Mouse (Mus musculus) T-helper 1 cell (primary cell): ENCODE data around the gene Kcnj14.

Experiments
- in situ Hi-C: fragments of 300-600 bp; cut with MboI, MseI; formaldehyde crosslinking; loops from one replicate; pipeline ENCODE4 v1.15.1; 2025; ENCODE audit warnings: high pct_unique_total_duplicates

The Kcnj14 gene

DNA sequence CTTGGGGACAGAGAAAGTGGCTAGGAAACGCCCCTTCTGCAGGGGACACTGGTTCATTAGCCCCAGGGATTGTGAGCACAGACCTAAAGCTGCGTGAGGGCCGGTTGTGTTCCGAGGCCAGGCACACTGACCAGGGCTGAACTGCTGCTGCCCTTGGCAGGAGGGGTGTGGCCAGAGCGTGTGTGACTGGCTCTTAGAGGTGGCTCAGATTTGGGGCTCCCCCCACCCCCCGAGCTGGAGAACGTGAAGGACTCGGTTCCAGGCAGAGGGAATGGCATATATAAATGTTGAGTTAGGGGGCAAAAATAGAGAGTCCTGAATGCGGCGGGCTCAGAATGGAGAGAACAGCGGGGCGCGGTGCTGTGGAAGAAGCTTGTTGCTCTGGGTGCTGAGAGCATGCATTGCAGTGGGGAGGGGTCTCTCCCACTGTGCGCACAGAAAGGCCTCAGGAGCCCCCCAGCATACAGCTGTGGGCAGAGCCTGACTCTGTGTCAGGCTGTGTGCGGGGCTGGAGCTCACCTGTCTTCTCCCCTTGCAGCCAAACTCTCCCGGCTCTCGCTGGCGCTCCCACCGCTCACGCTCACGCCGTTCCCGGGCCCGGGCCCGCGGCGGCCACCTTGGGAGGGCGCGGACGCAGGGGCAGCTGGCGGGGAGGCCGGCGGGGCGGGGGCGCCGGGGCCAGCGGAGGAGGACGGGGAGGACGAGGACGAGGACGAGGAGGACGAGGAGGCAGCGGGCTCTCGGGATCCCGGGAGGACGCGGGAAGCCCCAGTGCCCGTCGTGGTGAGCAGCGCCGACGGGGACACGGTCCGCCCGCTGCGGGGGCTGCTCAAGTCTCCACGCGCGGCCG lies 26.7 kb downstream of the Kcnj14 start:
- in situ Hi-C loops, result no loop called here

DNA sequence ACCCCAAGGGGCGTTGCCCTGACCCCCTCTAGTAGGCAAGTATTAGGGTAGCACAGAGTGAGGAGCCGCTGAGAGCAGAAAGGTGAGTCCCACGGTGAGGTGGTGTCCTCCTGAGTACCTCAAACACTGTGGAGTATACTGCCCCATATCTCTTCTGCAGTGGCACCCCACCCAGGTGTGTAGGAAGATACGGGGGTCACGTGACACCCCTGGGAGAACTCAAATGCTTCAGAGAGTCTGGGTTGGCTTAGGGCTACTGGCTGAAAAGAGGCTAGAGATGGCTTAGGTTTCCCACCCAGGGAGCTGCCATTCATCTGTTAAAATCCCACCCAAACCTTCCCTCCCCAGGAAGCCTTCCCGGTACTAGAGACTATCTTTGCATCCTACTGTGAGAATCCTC lies 27.6 kb downstream of the Kcnj14 start:
- in situ Hi-C loops, result no loop called here

DNA sequence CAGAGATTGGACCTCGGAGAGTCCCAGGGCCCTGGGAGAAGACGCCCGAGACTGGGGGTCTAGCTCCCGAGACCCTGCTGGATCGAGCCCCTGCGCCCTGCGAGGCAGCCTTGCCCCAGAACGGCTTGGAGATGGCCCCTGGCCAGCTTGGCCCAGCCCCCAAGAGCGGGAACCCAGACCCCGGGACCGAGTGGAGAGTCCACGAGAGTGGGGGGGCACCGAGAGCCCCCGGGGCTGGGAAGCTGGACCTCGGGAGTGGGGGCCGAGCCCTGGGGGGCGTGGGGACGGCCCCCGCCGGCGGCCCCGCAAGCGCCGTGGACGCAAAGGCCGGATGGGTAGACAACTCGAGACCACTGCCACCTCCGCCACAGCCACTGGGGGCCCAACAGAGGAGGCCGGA lies 29.6 kb downstream of the Kcnj14 start:
- in situ Hi-C loops, result loop anchor here (5.0 kb wide), 1 partner anchor 428 kb away; the partner anchor contains the start of gene Ppfia3

GRCm38 (mm10) chr7:45793969-45794585 lies 30.5 kb downstream of the Kcnj14 start:
- in situ Hi-C loops, result loop anchor here (5.0 kb wide), 1 partner anchor 427 kb away; the partner anchor contains the start of gene Ppfia3

GRCm38 (mm10) chr7:45793240-45793639 lies 31.3 kb downstream of the Kcnj14 start:
- in situ Hi-C loops, result loop anchor here (5.0 kb wide), 1 partner anchor 426 kb away; the partner anchor contains the start of gene Ppfia3

- in situ Hi-C loops, result loop anchor here (5.0 kb wide), 1 partner anchor 425 kb away; the partner anchor contains the start of gene Ppfia3
Observed at GRCm38 (mm10) chr7:45791756-45792490, 32.7 kb downstream of the Kcnj14 start.

GRCm38 (mm10) chr7:45790721-45791120 lies 33.9 kb downstream of the Kcnj14 start:
- in situ Hi-C loops, result loop anchor here (5.0 kb wide), 1 partner anchor 423 kb away; the partner anchor contains the start of gene Ppfia3

DNA sequence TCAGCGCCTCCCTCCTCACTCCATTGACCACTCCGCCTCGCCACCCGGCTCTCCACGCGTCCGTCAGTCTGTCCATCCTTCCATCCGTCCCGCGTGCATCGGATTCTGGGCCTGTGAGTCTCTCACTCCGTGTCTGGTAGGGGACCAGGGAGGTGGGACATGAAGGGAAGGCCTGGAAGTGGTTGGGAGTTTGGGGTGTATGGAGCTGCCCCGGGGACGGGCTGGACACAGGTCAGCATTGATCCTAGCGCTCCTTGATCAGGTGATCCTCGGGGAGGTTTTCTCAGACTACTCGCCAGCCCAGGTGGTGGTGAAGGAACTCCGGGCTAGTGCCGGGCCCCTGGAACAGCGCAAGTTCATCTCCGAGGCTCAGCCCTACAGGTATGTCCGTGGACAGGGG lies 36.9 kb downstream of the Kcnj14 start:
- in situ Hi-C loops, result no loop called here

- in situ Hi-C loops, result no loop called here
Observed at GRCm38 (mm10) chr7:45786661-45787413, 37.7 kb downstream of the Kcnj14 start.

- in situ Hi-C loops, result no loop called here
Observed at GRCm38 (mm10) chr7:45786136-45786578, 38.4 kb downstream of the Kcnj14 start.

DNA sequence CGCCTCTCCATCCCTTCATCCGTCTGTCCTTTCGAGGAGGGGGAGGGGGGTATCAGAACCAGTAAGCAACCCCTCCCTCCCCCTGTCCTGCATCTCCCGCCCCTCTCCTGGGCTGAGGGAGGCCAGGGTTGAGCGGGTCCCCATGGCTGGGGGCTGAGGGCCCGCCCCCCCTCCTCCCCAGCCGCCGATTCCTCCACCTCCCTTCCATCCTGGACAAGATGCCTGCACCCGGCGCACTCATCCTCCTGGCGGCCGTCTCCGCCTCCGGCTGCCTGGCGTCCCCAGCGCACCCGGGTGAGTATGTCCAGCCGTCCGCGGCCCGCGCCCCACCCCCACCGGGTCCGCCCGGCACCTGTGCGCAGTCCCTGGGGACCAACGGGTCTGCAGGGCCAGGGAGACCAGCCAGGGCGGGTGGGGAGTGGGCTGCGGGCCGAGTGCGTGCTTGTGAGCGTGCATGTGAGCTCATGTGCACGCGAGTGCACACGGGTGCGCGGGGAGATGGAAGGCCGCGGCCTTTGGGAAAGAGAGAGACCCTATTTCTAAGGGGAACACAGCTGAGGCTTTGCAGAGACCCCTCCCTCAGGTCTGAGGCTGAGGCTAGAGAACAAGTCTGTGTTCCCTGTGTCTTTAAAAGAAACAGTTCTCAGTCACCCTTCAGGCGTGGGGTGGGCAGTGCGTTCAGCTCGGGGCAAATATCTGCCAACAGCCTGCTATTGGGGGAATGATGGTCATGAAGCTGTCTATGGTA lies 39.0 kb downstream of the Kcnj14 start:
- in situ Hi-C loops, result no loop called here

- in situ Hi-C loops, result no loop called here
Observed at GRCm38 (mm10) chr7:45784524-45785372, 39.8 kb downstream of the Kcnj14 start, which contains the start of gene Sult2b1. Gene Sult2b1, minus strand, starts transcription at chr7:45784669.

DNA sequence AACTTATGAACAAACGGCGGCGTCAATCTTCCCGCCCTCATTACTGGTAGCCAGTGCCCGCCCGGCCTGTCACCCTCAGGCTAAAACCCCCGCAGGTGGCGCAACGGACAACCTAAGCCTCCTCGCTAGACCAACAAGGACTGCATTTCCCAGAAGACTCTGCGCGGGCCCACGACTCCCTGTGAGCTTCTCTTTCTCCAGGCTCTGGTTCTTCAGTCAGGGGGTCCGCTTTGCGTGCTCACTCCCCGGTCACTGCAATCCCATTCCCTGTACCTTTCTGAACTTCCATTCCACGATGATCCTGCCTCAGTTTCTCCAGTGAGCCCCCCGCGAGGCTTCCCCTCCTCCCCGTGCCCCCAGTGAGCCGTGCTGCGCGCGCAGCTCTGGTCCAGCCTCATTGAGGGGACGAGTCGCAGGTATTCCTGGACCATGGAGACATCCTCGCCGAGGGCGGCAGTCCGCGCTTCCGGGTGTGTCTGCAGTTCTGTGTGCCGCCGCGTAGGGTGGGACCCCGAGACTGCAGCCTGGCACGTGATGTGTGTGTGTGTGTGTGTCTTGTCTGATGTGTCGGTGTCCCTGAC lies 41.0 kb downstream of the Kcnj14 start, which contains the start of gene Lmtk3:
Gene Lmtk3, plus strand, starts transcription at position 228 of the 581 bp plus-strand sequence.
- in situ Hi-C loops, result no loop called here

- in situ Hi-C loops, result no loop called here
Observed at GRCm38 (mm10) chr7:45782271-45782670, 42.3 kb downstream of the Kcnj14 start.

DNA sequence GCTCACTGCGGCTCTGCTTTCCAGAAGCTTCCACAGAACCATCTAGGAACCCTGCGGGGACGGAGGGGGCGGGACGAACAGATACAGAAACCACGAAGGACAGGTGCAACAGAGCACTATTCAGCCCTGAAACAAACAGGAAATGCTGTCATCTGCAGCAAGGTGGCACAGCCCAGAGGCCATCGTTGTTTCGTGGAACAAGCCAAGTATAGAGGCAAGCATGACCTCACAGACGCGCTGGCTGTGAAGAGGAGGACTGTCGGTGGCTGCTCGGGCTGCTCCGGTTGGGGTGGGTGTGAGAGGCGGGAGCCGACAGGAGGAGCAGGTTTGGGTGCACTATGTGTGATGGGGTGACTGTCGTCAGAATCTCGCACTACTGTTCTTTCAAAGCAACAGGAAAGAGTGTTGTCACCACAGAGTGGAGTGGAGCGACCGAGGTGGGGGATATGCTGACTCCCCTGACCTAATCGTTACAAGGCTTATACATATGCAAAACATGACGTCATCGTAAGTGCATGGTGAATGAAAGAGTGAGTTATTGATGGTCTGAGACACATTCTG lies 45.4 kb downstream of the Kcnj14 start:
- in situ Hi-C loops, result no loop called here

DNA sequence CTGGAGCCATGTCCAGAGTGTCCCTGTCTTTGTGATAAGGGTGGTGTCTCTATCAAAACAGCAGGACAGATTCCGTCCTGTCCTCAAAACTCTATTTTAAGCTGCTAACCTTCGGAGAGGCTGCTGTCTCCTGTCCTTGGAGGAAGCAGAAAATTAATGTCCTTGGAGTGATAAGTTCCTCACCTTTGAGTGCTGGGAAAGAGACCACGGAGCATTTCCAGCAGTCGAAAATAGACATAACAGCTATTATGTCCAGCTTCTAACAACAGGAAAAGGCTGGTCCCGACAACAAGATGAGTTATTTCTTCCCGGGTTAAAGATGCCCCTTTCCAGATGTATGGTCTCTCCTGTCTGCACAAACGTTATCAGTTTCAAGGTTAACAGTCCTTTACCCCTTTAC lies 49.3 kb downstream of the Kcnj14 start:
- in situ Hi-C loops, result no loop called here

DNA sequence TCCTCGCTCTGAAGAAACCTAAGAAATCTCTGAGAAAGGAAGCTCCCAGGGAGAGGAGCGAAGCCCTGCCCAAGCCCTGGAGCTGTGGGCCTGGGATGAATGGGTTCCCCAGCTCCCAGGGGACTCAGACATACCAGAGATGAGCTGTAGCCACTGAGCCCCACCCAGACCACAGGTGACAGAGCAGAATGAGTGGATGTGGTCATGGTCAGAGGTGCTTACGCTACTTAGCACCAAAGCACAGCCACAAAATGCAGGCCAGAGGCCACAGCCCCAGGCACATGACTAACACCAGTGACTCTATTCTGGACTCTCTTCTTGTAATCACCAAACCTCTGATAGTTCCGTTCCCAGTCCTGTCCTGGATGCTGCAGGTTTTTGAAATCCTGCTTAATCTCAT lies 53.5 kb downstream of the Kcnj14 start:
- in situ Hi-C loops, result no loop called here

DNA sequence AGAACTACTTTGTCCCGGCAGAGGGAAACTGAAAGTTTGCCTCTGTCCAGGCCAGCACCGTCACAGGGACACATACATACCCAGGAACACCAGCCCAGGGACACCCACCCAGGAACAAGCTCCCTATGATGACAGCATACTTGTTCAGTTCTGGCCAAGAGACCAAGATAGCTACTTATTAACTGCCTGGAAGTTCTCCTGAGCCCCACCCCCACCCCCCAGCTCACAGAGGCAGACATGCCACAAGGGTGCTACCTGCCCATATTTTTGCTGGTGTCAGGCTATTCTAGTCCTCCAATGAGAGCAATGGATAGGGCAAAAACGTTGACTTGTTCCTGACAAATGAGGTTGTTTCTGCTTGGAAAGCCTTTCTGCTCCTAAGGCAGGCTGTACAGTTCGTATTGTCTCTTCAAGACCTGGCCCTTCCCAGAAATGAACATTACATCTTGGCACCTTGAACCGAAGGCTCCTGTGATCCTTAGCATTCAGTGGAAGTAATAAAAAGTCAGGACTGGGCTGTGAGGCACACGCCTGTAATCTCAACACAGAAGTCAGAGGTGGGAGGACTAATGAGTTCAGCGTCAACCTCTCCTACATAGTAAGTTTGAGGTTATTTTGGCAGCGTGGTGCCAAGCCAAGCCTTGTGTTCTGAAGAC lies 54.0 kb downstream of the Kcnj14 start:
- in situ Hi-C loops, result no loop called here
